Mouse (Mus musculus): ENCODE data around the gene Lrrc7.

- no peak for TF ChIP-seq CTCF (IDR thresholded peaks at IDR 0.05; ENCODE audit: low read depth, low read length)
- TF ChIP-seq TAL1 (conservative IDR thresholded peaks at IDR 0.05; ENCODE audit: low read depth, low read length), result no peak
These were observed 205.8 kb downstream of the Lrrc7 start for GRCm38 (mm10) chr3:158356194-158356593.
